Mouse (Mus musculus) embryonic fibroblast, embryonic 13.5 days (primary cell): ENCODE data around the gene Vps13d. TPM values are rescaled to one million over a fixed set of nuclear protein-coding genes. Genes with fewer than 3 reads are reported as not detected.

Source experiments
- H3K27ac ChIP-seq: 2 replicates; pipeline ENCODE4 v1.5.1; 2012; ENCODE audit warnings: low read length, control low read depth, inconsistent platforms; ENCODE audit not compliant: insufficient read depth
- H3K4me1 ChIP-seq: 2 replicates; pipeline ENCODE4 v1.6.1; 2011; ENCODE audit warnings: low read length; ENCODE audit not compliant: control insufficient read depth, insufficient read depth
- H3K4me3 ChIP-seq: 2 replicates; pipeline ENCODE4 v1.5.1; 2011; ENCODE audit warnings: mild to moderate bottlenecking, control low read depth, low read length; ENCODE audit not compliant: insufficient read depth
- CTCF ChIP-seq: IDR thresholded peaks from 2 replicates; pipeline ENCODE4 v1.5.1; 2011; ENCODE audit warnings: mild to moderate bottlenecking, control low read depth, low read length, moderate library complexity, borderline replicate concordance; ENCODE audit not compliant: insufficient read depth
- POLR2A ChIP-seq: IDR thresholded peaks from 2 replicates; pipeline ENCODE4 v1.6.1; 2011; ENCODE audit warnings: low read depth, mild to moderate bottlenecking, control low read depth, low read length, moderate library complexity
- polyA plus RNA-seq: library from polyadenylated mRNA; stranded (reverse); fragments of >200 nt; gene quantifications from 2 replicates; pipeline ENCODE4 v1.2.4, GENCODE M21; 2011; ENCODE audit warnings: low read depth; ENCODE audit not compliant: missing spikeins, insufficient read length

Gene Vps13d
- polyA plus RNA-seq, 1 experiment = 19.4 TPM

GRCm38 (mm10) chr4:145047964-145048363 is 146.8 kb downstream of the Vps13d start:
- TF ChIP-seq POLR2A (no peak), CTCF (no peak)
- Histone ChIP-seq H3K4me1 (no peaks in the 10 kb centered on the region), H3K4me3 (no peak overlapping the region), H3K27ac (no peak overlapping the region)

- no peak for TF ChIP-seq CTCF
- no peak for TF ChIP-seq POLR2A
- Histone ChIP-seq H3K27ac (no peak overlapping the region), H3K4me1 (no peaks in the 10 kb centered on the region), H3K4me3 (no peak overlapping the region)
Observed at GRCm38 (mm10) chr4:145046032-145046401, 148.8 kb downstream of the Vps13d start.

- no peak for TF ChIP-seq CTCF
- no peak for TF ChIP-seq POLR2A
- no peaks in the 10 kb centered on the region for H3K4me1 ChIP-seq
- H3K4me3 ChIP-seq = no peak overlapping the region
- H3K27ac ChIP-seq = no peak overlapping the region
Observed at GRCm38 (mm10) chr4:145045312-145046031, 149.3 kb downstream of the Vps13d start.

- H3K4me3 ChIP-seq = no peak overlapping the region
- no peaks in the 10 kb centered on the region for H3K4me1 ChIP-seq
- TF ChIP-seq POLR2A = no peak
- TF ChIP-seq CTCF = no peak
- H3K27ac ChIP-seq = no peak overlapping the region
Observed at GRCm38 (mm10) chr4:145041223-145041870, 153.5 kb downstream of the Vps13d start.

- TF ChIP-seq POLR2A = no peak
- Histone ChIP-seq H3K4me3 (no peak overlapping the region), H3K4me1 (peaks cover 5% of the 10 kb centered on the region; the same call in 1 of the 2 replicates), H3K27ac (no peak overlapping the region)
Observed at GRCm38 (mm10) chr4:145037631-145038416, 157.0 kb downstream of the Vps13d start.

- TF ChIP-seq CTCF = no peak
- TF ChIP-seq POLR2A = no peak
- H3K4me1 ChIP-seq = peaks cover 5% of the 10 kb centered on the region; the same call in 1 of the 2 replicates
- H3K4me3 ChIP-seq = no peak overlapping the region
- no peak overlapping the region for H3K27ac ChIP-seq
Observed at GRCm38 (mm10) chr4:145037006-145037405, 157.8 kb downstream of the Vps13d start.

GRCm38 (mm10) chr4:145035450-145035849 is 159.4 kb downstream of the Vps13d start:
- Histone ChIP-seq H3K4me3 (no peak overlapping the region), H3K27ac (no peak overlapping the region), H3K4me1 (peaks cover 5% of the 10 kb centered on the region; the same call in 1 of the 2 replicates)
- TF ChIP-seq CTCF (no peak), POLR2A (no peak)

- no peak overlapping the region for H3K27ac ChIP-seq
- H3K4me1 ChIP-seq = peaks cover 5% of the 10 kb centered on the region; the same call in 1 of the 2 replicates
Observed at GRCm38 (mm10) chr4:145034506-145035243, 160.1 kb downstream of the Vps13d start.

GRCm38 (mm10) chr4:145033392-145033791 is 161.4 kb downstream of the Vps13d start:
- TF ChIP-seq CTCF (no peak), POLR2A (no peak)
- peaks cover 5% of the 10 kb centered on the region; the same call in 1 of the 2 replicates for H3K4me1 ChIP-seq
- no peak overlapping the region for H3K4me3 ChIP-seq
- no peak overlapping the region for H3K27ac ChIP-seq

More at GRCm38 (mm10) chr4:145034506-145035243, 160.1 kb downstream of the Vps13d start:
- no peak for TF ChIP-seq POLR2A
- no peak for TF ChIP-seq CTCF
- no peak overlapping the region for H3K4me3 ChIP-seq

GRCm38 (mm10) chr4:145032637-145033036 is 162.2 kb downstream of the Vps13d start:
- Histone ChIP-seq H3K27ac (no peak overlapping the region), H3K4me3 (no peak overlapping the region), H3K4me1 (peaks cover 5% of the 10 kb centered on the region; the same call in 1 of the 2 replicates)
- no peak for TF ChIP-seq CTCF
- TF ChIP-seq POLR2A = no peak
